Mouse (Mus musculus) macrophage (primary cell): ENCODE data around the gene Akr1b8. TPM values are rescaled to one million over a fixed set of nuclear protein-coding genes. Genes with fewer than 3 reads are reported as not detected.
"Not testable (repeated sequence)": the region's sequence is repeated elsewhere in the genome, so short reads cannot be mapped to it uniquely, and the experiment has no call there.

Source experiments
- H3K27ac ChIP-seq: fragments of 350-480 bp; formaldehyde crosslinking; 2 replicates; pipeline ENCODE4 v1.9.0; 2021
- H3K36me3 ChIP-seq: fragments of 350-480 bp; formaldehyde crosslinking; 2 replicates; pipeline ENCODE4 v1.9.0; 2021; ENCODE audit errors: inconsistent target
- H3K4me3 ChIP-seq: fragments of 350-480 bp; formaldehyde crosslinking; 2 replicates; pipeline ENCODE4 v1.9.0; 2021; ENCODE audit errors: inconsistent target
- H3K79me2 ChIP-seq: fragments of 350-480 bp; formaldehyde crosslinking; 2 replicates; pipeline ENCODE4 v1.9.0; 2021; ENCODE audit errors: inconsistent target
- WGBS: methylation state at CpG from one replicate; pipeline ENCODE4 v1.1.7; 2026; ENCODE audit warnings: inconsistent platforms; ENCODE audit not compliant: missing documents; 5-methylcytosine and 5-hydroxymethylcytosine counted together
- polyA plus RNA-seq: library from polyadenylated mRNA; stranded (reverse); fragments of 250-400 nt; gene quantifications from 3 replicates; pipeline ENCODE4 v1.2.4, GENCODE M21; 2018; ENCODE audit warnings: inconsistent platforms
- total RNA-seq, 78 experiments: library from RNA; depleted of rRNA; stranded (reverse); fragments of 250-400 nt; gene quantifications; 1 replicate in 9 of 78; 2 replicates in 24 of 78; 3 replicates in 43 of 78; 4 replicates in 2 of 78; pipeline ENCODE4 v1.2.4; 2018; ENCODE audit warnings: inconsistent platforms in 56 of 78

Akr1b8 gene
- 10 to 100 TPM in 2 of 26 experiments, 1 to 10 TPM in 18, under 1 TPM in 3, not detected in 3; 0.59 to 14.6 (median 2.0) TPM for total RNA-seq (2018; cell fraction: chromatin; rRNA removed)
- total RNA-seq (2018; cell fraction: cytosol; rRNA removed) = 10 to 100 TPM in 13 of 26 experiments, 1 to 10 TPM in 13; 2.4 to 21.6 (median 10.9) TPM
- 10 to 100 TPM in 1 of 26 experiments, 1 to 10 TPM in 20, under 1 TPM in 5; 0.44 to 20.7 (median 2.7) TPM for total RNA-seq (2018; cell fraction: nucleus; rRNA removed)
- 17.3 to 79.9 TPM (median 28.5 TPM) in 3 replicates for polyA plus RNA-seq

DNA sequence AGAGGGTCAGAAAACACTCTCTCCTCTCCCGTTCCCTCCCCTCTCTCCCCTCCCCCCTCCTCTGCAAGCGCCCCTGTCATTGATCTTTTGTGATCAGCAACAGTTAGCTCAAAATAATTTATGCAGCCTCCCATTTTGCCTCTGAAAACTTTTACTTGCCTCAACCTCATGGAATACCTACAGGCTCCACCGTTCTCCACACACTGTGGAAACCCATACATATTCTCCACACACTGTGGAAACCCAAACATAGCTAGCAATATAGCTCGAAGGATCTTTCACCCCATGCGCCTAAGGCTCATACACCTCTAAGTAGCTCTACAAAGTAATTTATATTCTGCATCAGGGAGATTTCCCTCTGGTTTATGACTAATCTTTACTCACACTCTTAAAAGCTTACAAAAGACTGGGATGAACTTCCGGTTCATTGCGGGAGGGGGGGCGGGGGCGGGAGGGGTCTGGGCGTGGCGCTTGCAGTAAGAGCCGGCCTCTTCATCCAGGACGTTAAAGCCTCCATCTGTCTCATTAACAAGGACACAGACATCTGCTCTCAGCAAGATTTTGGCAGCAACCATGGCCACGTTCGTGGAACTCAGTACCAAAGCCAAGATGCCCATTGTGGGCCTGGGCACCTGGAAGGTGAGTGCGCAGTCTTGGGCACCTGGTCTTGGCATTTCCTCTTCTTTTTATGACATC is at the start of gene Akr1b8:
Gene Akr1b8 (plus strand): TSS at position 462 of the 696 bp plus-strand sequence.
- Histone ChIP-seq H3K36me3 (no peaks in the 10 kb centered on the region), H3K4me3 (peak within 1 kb of the TSS; percentile 12; the same call in 1 of the 2 replicates), H3K27ac (peak within 1 kb of the TSS; percentile 17), H3K79me2 (no peaks in the 10 kb centered on the region)
- 54% methylated on average over 14 of the region's 16 CpGs for WGBS

DNA sequence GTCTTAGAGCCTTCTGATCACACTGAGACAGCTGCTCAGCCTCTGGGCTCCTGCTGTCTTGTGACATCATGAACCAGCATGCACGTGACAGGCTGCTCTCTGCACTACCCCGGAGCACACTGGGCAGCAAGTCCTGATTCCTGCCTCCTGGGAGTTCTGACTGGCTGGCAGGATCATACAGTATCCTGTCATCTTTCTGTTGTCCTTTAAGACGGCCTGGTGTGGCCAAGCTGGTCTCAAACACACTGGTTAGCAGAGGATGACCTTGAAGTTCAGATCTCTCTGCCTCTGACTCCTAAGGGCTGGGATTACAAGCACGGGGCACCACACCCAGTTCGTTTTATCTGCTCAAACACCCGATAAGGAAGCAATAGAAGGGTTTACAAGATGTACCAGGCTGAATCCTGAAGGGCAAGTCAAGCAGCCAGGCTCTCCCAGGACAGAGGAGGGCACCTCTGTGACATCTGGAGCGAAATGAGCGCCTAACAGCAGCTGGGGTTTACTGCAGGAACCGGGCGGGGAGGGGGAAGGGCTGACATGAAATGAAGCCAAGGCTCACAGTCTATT is 49.2 kb upstream of the Akr1b8 start:
- Histone ChIP-seq H3K4me3 (no peak overlapping the region), H3K79me2 (no peaks in the 10 kb centered on the region), H3K36me3 (peaks cover 54% of the 10 kb centered on the region), H3K27ac (no peak overlapping the region)
- 95% methylated on average over 7 of the region's 10 CpGs for WGBS

DNA sequence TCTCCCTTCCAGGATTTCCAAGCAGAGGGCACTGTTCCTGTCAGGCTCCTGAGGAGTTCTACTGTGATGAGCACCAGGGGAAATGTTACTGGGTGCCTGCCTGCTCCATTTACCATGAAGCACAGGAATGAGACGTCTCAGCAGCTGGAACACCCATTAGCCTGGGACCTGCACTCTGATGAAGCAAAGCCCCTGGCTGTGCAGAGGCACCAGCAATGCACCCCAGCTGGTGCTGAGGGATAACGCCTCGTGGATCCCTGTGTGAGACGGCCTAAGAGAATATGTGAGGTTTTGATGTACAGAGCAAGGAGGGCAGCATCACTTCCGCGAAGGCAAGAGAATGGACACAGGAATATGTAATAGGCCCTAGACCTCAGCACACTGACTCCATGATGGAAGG is 47.1 kb upstream of the Akr1b8 start:
- no peaks in the 10 kb centered on the region for H3K79me2 ChIP-seq
- WGBS = 97% methylated on average over 6 of the region's 6 CpGs
- no peak overlapping the region for H3K27ac ChIP-seq
- H3K36me3 ChIP-seq = peaks cover 74% of the 10 kb centered on the region
- H3K4me3 ChIP-seq = no peak overlapping the region

DNA sequence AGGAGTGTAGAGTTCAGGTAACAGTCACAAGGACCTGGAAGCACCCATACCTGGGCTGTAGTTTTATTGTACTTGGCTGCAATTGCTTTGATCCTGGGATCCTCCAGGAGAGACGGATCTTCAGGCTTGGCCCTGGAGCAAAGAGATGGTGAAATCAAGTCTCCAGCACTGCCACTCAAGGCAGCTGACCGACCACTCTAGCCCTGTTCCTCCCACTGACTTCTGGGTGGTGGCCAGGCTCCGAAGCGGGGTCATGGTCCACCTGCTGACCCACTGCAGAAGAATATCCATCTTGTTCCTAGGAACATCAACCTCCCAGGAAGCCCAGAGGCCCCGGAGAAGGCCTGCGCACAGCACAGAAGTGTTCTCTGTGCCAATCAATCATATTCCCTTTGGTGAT is 44.4 kb upstream of the Akr1b8 start:
- Histone ChIP-seq H3K79me2 (peaks cover 21% of the 10 kb centered on the region), H3K27ac (no peak overlapping the region), H3K4me3 (no peak overlapping the region), H3K36me3 (peaks cover 78% of the 10 kb centered on the region)
- WGBS = 92% methylated on average over 6 of the region's 6 CpGs

DNA sequence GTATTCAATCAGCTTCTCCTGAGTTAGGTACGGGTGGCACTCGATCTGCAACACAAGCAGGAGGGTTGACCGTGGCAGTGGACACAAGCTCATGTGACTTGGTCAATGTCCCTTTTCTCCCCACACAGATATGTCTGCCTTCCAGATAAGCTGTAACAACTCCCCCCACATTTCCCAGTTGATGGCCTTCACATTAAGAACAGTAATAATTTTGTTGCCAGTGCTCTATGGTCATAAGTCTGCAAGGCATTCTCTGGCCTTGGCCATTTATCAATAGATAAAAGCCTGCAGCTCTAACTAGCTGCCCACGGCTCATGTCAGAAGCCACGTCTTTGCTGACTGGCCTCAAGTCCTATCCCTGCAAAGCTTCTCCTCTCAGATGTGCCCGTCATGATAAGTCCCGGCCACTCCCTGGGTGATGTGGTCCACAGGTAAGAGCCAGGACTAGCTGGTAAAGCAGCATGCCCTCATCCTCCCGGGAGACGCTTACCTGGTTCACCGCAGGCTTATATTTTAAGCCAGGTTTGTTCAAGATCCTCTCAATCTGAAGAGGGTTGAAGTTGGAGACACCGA is 43.8 kb upstream of the Akr1b8 start:
- peaks cover 27% of the 10 kb centered on the region for H3K79me2 ChIP-seq
- peaks cover 72% of the 10 kb centered on the region for H3K36me3 ChIP-seq
- H3K27ac ChIP-seq = no peak overlapping the region
- no peak overlapping the region for H3K4me3 ChIP-seq
- WGBS = 95% methylated on average over 11 of the region's 11 CpGs

DNA sequence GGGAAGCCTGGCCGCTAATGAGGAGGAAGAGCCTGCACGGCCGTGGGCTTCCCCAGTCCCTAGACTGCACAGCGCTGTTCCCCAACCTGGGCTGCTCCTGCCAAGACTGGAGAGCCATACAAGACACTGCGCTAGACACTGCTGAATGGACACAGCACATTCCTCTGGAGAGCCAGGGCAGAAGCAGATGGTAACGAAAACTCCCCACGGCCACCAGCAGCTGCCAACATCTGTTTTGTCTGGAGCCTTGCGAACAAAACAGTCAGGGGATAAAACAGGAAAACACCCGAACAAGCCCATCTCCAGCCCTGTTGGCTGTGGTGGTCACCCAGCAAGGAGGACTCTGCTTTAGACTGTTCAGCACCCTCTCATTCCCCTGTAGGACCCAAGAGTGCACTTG is 40.5 kb upstream of the Akr1b8 start:
- Histone ChIP-seq H3K79me2 (peaks cover 44% of the 10 kb centered on the region), H3K4me3 (no peak overlapping the region), H3K27ac (no peak overlapping the region), H3K36me3 (peaks cover 39% of the 10 kb centered on the region)
- 96% methylated on average over 9 of the region's 9 CpGs for WGBS

DNA sequence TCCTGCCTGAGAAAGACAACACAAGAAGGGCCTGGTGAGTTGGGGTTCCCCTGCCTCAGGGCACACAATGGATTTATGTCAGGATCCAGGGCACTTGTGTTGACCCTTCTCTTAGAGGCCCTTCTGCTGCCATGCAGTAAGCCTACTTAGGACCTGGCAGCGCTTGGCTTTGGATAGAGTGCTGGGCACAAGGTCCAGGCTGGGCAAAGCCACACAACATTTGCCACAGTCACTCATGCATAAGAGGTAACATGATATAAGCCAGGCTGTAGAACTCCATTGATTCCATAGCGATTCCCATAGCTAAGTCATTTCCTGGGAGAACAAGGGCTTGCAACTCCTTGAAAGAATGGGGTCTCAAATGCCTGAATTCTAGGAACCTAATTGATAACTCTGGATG is 40.0 kb upstream of the Akr1b8 start:
- H3K79me2 ChIP-seq = peaks cover 44% of the 10 kb centered on the region
- H3K27ac ChIP-seq = no peak overlapping the region
- no peak overlapping the region for H3K4me3 ChIP-seq
- 100% methylated on average over 2 of the region's 2 CpGs for WGBS
- H3K36me3 ChIP-seq = peaks cover 34% of the 10 kb centered on the region

DNA sequence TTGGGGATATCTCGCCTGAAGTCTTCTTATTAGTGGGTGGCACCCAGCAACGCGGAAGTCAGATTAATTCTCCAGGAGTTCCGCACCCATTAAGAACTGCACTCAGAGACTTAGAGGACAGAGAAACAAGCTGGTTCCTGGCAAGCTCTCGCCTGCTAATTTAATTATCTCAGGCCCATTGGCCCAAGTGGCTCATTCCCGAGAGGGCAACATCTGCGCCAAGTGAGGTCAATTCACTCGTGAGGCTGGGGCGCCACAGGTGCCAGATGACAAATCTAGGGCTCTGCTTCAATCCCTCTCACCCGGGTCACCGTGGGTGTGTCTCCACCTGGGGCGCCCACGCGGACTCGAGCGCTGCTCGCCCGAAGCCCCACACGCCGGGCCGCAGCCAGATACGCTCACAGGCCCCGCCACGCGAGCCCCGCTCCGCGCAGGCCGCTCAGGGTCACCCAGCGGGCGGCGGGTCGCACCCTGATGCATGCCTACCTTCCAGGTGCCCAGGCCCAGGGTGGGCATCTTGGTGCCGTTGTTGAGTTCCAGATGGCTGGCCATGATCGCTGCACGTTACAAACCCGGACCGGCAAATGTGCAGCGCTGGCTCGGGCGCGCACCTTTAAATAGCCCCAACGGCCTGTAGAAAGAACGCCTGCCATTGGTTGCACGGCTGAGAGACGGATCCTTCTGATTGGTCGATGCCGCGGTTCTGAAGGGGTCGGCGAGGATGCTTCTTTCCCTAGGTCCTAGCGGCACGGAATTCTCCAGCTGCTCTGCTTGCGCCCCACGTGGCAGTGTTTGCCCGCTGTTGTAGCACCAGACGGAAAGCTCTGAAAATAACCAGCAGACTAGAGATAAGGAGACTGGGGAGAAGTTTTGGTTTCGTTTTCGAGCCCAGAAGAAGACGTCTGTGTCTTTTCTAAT is 36.8 kb upstream of the Akr1b8 start, which contains the start of gene Akr1b3:
Gene Akr1b3 (minus strand): TSS at position 625 of the 918 bp plus-strand sequence.
- H3K27ac ChIP-seq = peak within 1 kb of the TSS; percentile 52
- peaks cover 3% of the 10 kb centered on the region; the same call in 1 of the 2 replicates for H3K36me3 ChIP-seq
- peaks cover 44% of the 10 kb centered on the region for H3K79me2 ChIP-seq
- under 1% methylated on average over 60 of the region's 60 CpGs for WGBS
- peak within 1 kb of the TSS; percentile 70 for H3K4me3 ChIP-seq

DNA sequence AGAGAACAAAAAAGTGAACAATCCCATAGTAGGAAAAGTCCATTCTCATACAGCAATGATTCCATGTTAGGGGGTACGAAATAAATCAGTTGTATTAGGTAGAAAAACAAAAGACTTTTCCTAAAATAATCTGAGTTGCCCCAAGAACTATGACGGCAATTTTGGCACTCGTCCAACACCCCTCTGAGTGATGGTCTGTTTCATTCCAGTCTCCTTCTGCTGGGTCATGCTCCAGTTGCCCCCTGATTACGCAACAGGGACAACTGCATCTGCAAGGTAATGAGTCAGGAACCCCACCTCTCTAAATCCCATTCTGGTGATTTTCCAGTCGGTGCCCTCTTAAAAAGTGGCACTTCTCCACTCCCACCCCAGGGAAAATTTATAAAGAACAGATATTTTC is 35.7 kb upstream of the Akr1b8 start:
- Histone ChIP-seq H3K79me2 (peaks cover 37% of the 10 kb centered on the region), H3K36me3 (no peaks in the 10 kb centered on the region), H3K27ac (peak overlapping the region; percentile 52; the same call in 1 of the 2 replicates), H3K4me3 (peak overlapping the region; percentile 70)
- WGBS = 28% methylated on average over 5 of the region's 5 CpGs

DNA sequence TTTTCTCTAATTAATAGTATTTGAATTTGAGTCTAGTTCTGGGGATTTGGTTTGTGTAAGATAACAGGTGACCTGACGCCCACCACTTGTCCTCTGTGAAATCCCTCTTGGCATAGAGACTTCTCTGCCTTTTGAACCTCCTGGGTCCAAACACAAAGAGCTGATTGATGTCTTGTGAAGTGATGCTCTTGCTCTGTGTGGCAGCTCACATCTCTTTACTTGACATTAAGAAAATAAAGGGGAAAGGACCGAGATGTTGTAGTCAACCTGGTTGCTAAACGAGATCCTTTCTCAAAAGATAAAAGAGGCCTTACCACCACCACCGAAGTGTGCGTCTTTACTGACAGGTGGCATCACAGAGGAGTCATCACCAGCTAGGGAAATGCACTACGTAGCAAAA is 35.3 kb upstream of the Akr1b8 start:
- Histone ChIP-seq H3K79me2 (peaks cover 32% of the 10 kb centered on the region), H3K27ac (no peak overlapping the region), H3K36me3 (no peaks in the 10 kb centered on the region), H3K4me3 (no peak overlapping the region)
- WGBS = 83% methylated on average over 6 of the region's 6 CpGs

DNA sequence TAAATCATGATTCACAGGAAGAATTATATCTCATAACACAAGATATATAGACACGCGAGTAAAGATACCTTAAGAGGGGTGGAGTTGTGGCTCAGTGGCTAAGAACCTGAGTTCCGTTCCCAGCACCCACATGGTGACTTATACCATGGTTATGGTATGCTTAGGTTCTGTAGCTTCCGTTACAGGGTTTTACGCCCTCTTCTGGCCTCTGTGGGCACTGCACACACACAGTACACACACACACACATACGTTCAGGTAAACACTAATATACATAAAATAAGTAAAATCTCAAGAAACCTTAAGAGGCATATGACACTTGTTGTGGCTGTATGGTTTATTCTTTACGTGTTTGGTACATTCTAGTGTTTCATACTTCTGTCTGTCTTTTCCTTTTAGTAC is 31.8 kb upstream of the Akr1b8 start:
- Histone ChIP-seq H3K36me3 (no peaks in the 10 kb centered on the region), H3K4me3 (no peak overlapping the region), H3K27ac (no peak overlapping the region), H3K79me2 (no peaks in the 10 kb centered on the region)
- WGBS = 97% methylated on average over 7 of the region's 7 CpGs

DNA sequence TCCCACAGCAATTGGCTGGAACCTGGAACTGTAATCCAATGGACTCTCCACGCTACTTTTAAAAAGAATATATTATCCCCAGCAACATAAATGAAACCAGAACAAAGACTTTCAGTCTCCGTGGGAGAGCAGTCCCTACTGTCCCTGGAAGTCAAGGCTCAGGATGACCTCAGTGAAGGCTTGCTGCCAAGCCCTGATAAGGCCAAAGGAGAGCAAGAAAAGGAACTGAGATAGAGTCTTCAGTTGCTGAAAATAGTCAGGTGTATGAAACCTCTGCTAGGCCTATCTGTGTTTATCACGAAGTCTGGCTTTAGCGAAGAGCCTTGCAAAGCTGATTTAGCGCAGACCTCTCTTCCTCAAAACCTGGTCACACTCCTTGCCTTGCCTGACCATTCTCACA is 22.5 kb upstream of the Akr1b8 start:
- Histone ChIP-seq H3K36me3 (no peaks in the 10 kb centered on the region), H3K79me2 (no peaks in the 10 kb centered on the region), H3K4me3 (no peak overlapping the region), H3K27ac (no peak overlapping the region)
- WGBS = 83% methylated on average over 5 of the region's 5 CpGs

DNA sequence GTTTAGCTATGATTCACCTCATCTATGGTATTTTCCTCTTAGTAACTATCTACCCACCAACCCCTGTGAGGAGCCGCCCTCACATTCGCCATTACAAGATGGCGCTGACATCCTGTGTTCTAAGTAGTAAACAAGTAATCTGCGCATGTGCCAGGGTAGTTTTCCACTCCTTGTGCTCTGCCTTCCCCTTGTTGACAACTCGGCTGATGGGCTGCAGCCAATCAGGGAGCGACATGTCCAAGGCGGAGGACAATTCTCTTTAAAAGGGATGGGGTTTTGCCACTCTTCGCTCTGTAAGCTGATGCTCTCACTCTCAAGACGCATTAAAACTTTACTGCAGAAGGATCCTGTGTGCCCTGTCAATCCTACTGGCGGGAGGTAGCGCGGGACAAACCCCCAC is 22.1 kb upstream of the Akr1b8 start:
- H3K27ac ChIP-seq, H3K4me3 ChIP-seq, H3K36me3 ChIP-seq, H3K79me2 ChIP-seq: not testable (repeated sequence)
- 93% methylated on average over 12 of the region's 12 CpGs for WGBS

DNA sequence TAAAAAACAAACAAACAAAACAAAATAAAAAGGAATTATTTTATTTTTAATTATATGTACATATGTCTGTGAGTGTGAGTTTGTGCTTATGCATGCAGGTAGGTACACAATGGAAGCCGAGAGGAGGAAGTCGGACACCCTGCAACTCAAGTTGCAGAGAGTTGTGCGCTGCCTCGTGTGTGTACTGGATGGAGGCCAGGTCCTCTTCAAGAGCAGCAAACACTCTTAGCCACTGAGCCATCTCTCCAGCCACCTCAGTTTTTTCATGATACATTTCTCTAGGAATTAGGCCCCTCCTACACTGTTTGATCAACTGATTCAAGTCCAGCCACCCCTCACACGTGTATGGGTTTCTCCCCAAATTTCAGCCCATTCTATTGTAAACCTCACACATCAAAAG is 19.2 kb upstream of the Akr1b8 start:
- H3K79me2 ChIP-seq = no peaks in the 10 kb centered on the region
- no peaks in the 10 kb centered on the region for H3K36me3 ChIP-seq
- H3K27ac ChIP-seq = no peak overlapping the region
- H3K4me3 ChIP-seq = no peak overlapping the region
- WGBS = 34% methylated on average over 5 of the region's 5 CpGs
